Mouse (Mus musculus) liver, embryonic 11.5 days (tissue): ENCODE measurements around the gene Rora. TPM values are rescaled to one million over a fixed set of nuclear protein-coding genes. Genes with fewer than 3 reads are reported as not detected.

ENCODE experiments used
- ATAC-seq: fragments of 200-750 bp; cut with Nextera tagmentation; replicated peaks from 2 replicates; pipeline ENCODE4 v1.8.0; 2017; ENCODE audit warnings: moderate number of reproducible peaks, mild to moderate bottlenecking, moderate TSS enrichment, moderate library complexity; ENCODE audit not compliant: low FRiP score
- DNase-seq: peaks from one replicate; pipeline ENCODE4 v3.0.0-alpha.2; 2017; ENCODE audit warnings: low spot score
- H3K27ac ChIP-seq: fragments of 300-500 bp; sonication (generic); 2 replicates; pipeline ENCODE4 v1.5.1; 2014; ENCODE audit warnings: mild to moderate bottlenecking, low read depth, low read length, control low read depth
- H3K27me3 ChIP-seq: fragments of 300-500 bp; sonication (generic); replicated peaks from 2 replicates; pipeline ENCODE4 v1.6.1; 2014; ENCODE audit warnings: low read length, mixed read lengths; ENCODE audit not compliant: control insufficient read depth, insufficient read depth
- H3K36me3 ChIP-seq: fragments of 300-500 bp; sonication (generic); 2 replicates; pipeline ENCODE4 v1.6.1; 2014; ENCODE audit warnings: mild to moderate bottlenecking, low read length, moderate library complexity, mixed read lengths; ENCODE audit not compliant: control insufficient read depth, insufficient read depth
- H3K4me1 ChIP-seq: fragments of 300-500 bp; sonication (generic); replicated peaks from 2 replicates; pipeline ENCODE4 v1.6.1; 2014; ENCODE audit warnings: low read length, mixed read lengths; ENCODE audit not compliant: control insufficient read depth, insufficient read depth
- H3K4me2 ChIP-seq: fragments of 300-500 bp; sonication (generic); 2 replicates; pipeline ENCODE4 v1.6.1; 2014; ENCODE audit warnings: mild to moderate bottlenecking, control low read depth, moderate library complexity
- H3K4me3 ChIP-seq: fragments of 300-500 bp; sonication (generic); 2 replicates; pipeline ENCODE4 v1.5.1; 2014; ENCODE audit warnings: low read depth, low read length, control low read depth
- H3K9ac ChIP-seq: fragments of 300-500 bp; sonication (generic); 2 replicates; pipeline ENCODE4 v1.6.1; 2014; ENCODE audit warnings: low read depth, low read length, control low read depth
- H3K9me3 ChIP-seq: fragments of 300-500 bp; sonication (generic); 2 replicates; pipeline ENCODE4 v1.6.1; 2016; ENCODE audit warnings: low read length, inconsistent platforms, mixed read lengths; ENCODE audit not compliant: control insufficient read depth
- WGBS: fragments of 180-500 bp; shearing (Covaris S2); extraction: QIAGEN DNeasy Blood & Tissue Kit; methylation state at CpG from one replicate; pipeline ENCODE4 v1.1.7; 2014; 5-methylcytosine and 5-hydroxymethylcytosine counted together
- polyA plus RNA-seq: library from polyadenylated mRNA; unstranded; fragments of >200 nt; fragmentation: Nextera tagmentation; extraction: Ambion mirVana; gene quantifications from 2 replicates; pipeline ENCODE4 v1.2.1, GENCODE M21; 2014

Rora gene
- polyA plus RNA-seq, 1 experiment from 2014 or later, result 4.3 TPM

- ATAC-seq (no peak), DNase-seq (no peak)
- WGBS, result 81% methylated on average over 5 of the region's 5 CpGs
- Histone ChIP-seq H3K4me1 (no peaks in the 10 kb centered on the region), H3K36me3 (no peaks in the 10 kb centered on the region), H3K9ac (no peak overlapping the region), H3K4me3 (no peak overlapping the region), H3K4me2 (no peak overlapping the region), H3K27me3 (no peaks in the 10 kb centered on the region), H3K27ac (no peak overlapping the region), H3K9me3 (no peaks in the 10 kb centered on the region)
These were observed 196.7 kb downstream of the Rora start for GRCm38 (mm10) chr9:68850321-68850720.

DNA sequence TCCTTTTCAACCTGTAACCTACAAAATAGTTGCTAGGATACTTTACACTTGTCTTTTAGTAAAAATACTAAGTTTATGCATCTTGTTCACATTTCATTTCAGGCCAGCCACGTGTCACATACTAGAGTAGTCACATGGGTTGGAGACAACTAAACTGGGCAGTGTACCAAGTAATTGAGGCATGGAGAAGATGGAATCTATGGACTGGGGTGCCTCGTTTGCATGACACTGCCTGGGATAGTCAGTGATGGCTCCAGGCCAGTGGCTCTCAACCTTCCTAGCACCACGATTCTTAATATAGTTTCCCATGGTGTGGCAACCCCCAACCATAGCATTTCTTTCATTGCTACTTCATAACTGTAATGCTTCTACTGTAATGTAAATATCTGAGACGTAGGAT, 198.6 kb downstream of the Rora start:
- no peak overlapping the region for H3K9ac ChIP-seq
- WGBS, result 65% methylated on average over 4 of the region's 4 CpGs
- H3K4me1 ChIP-seq, result no peaks in the 10 kb centered on the region
- H3K4me2 ChIP-seq, result no peak overlapping the region
- no peak overlapping the region for H3K27ac ChIP-seq
- no peak for DNase-seq
- no peaks in the 10 kb centered on the region for H3K36me3 ChIP-seq
- no peaks in the 10 kb centered on the region for H3K27me3 ChIP-seq
- H3K4me3 ChIP-seq, result no peak overlapping the region
- no peaks in the 10 kb centered on the region for H3K9me3 ChIP-seq
- no peak for ATAC-seq

DNA sequence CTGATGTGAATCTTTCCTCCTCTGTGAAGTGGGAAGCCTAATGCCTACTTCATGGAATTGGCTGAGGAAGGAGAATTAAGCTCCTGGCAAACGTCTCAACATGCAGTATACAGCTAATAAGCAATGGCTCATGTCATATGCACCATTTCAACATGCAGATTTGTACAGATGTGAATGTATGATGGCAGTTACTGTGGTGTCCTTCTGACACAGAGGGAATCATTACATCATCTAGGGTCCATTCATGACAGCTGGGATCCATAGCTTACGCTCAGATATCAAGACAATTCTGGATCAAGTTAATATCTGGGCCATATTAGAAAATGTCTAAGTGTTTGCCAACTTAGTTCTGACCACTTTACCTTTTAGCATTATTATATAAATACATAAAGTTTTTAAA, 199.3 kb downstream of the Rora start:
- Histone ChIP-seq H3K4me3 (no peak overlapping the region), H3K4me2 (no peak overlapping the region)
- no peak for DNase-seq

DNA sequence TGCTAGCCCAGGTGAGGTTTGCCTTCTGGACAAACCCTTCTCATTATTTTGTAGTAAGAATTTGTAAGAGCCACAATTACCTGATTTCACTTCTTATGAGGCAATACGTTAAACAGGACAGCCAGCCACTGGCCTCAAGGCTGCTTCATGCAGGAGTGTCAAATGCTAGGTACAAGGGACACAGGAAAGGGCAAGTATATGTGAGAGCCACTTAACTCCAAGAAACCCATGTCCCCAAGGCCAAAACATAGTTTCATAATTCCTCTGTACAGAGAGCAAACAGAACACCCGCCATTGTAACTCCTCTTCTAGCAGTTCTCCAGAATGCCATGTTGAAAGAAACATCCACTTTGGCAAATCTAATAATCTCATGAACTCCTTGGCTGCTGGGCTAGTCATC, 205.9 kb downstream of the Rora start:
- no peak for ATAC-seq
- H3K4me2 ChIP-seq, result no peak overlapping the region
- no peak overlapping the region for H3K4me3 ChIP-seq
- H3K9me3 ChIP-seq, result peaks cover 3% of the 10 kb centered on the region; the same call in 1 of the 2 replicates
- no peaks in the 10 kb centered on the region for H3K4me1 ChIP-seq
- no peaks in the 10 kb centered on the region for H3K36me3 ChIP-seq
- no peaks in the 10 kb centered on the region for H3K27me3 ChIP-seq
- no peak overlapping the region for H3K27ac ChIP-seq
- 80% methylated on average over 2 of the region's 2 CpGs for WGBS
- no peak for DNase-seq
- H3K9ac ChIP-seq, result no peak overlapping the region

More for the DNA sequence above, 199.3 kb downstream of the Rora start:
- WGBS, result 74% methylated on average over 2 of the region's 2 CpGs
- Histone ChIP-seq H3K9ac (no peak overlapping the region), H3K9me3 (no peaks in the 10 kb centered on the region), H3K27me3 (no peaks in the 10 kb centered on the region), H3K4me1 (no peaks in the 10 kb centered on the region), H3K27ac (no peak overlapping the region), H3K36me3 (no peaks in the 10 kb centered on the region)
- ATAC-seq, result no peak

GRCm38 (mm10) chr9:68866317-68866716, 212.7 kb downstream of the Rora start:
- Histone ChIP-seq H3K36me3 (no peaks in the 10 kb centered on the region), H3K27me3 (no peaks in the 10 kb centered on the region), H3K4me3 (no peak overlapping the region), H3K4me1 (no peaks in the 10 kb centered on the region), H3K9me3 (peaks cover 3% of the 10 kb centered on the region; the same call in 1 of the 2 replicates), H3K4me2 (no peak overlapping the region), H3K9ac (no peak overlapping the region), H3K27ac (no peak overlapping the region)
- ATAC-seq, result no peak
- no peak for DNase-seq
- whole genome bisulfite sequencing, result 71% methylated on average over 4 of the region's 4 CpGs

GRCm38 (mm10) chr9:68873838-68874237, 220.3 kb downstream of the Rora start:
- H3K27ac ChIP-seq, result no peak overlapping the region
- H3K4me2 ChIP-seq, result no peak overlapping the region
- 89% methylated on average over 4 of the region's 4 CpGs for WGBS
- H3K27me3 ChIP-seq, result no peaks in the 10 kb centered on the region
- no peaks in the 10 kb centered on the region for H3K9me3 ChIP-seq
- H3K4me3 ChIP-seq, result no peak overlapping the region
- ATAC-seq (no peak), DNase-seq (no peak)
- H3K9ac ChIP-seq, result no peak overlapping the region
- H3K4me1 ChIP-seq, result no peaks in the 10 kb centered on the region
- no peaks in the 10 kb centered on the region for H3K36me3 ChIP-seq

GRCm38 (mm10) chr9:68874544-68874943, 221.0 kb downstream of the Rora start:
- Histone ChIP-seq H3K9me3 (no peaks in the 10 kb centered on the region), H3K27me3 (no peaks in the 10 kb centered on the region), H3K27ac (no peak overlapping the region), H3K9ac (no peak overlapping the region), H3K4me3 (no peak overlapping the region), H3K36me3 (no peaks in the 10 kb centered on the region), H3K4me2 (no peak overlapping the region), H3K4me1 (no peaks in the 10 kb centered on the region)
- DNase-seq, result no peak
- no peak for ATAC-seq
- 83% methylated on average over 2 of the region's 2 CpGs for WGBS

- Histone ChIP-seq H3K4me1 (no peaks in the 10 kb centered on the region), H3K9me3 (no peaks in the 10 kb centered on the region), H3K36me3 (no peaks in the 10 kb centered on the region), H3K27ac (no peak overlapping the region), H3K27me3 (no peaks in the 10 kb centered on the region), H3K4me3 (no peak overlapping the region), H3K9ac (no peak overlapping the region), H3K4me2 (no peak overlapping the region)
- no peak for DNase-seq
- 80% methylated on average over 2 of the region's 2 CpGs for WGBS
- ATAC-seq, result no peak
These were observed 222.2 kb downstream of the Rora start for GRCm38 (mm10) chr9:68875791-68876190.

GRCm38 (mm10) chr9:68876289-68876688, 222.7 kb downstream of the Rora start:
- 62% methylated on average over 2 of the region's 2 CpGs for WGBS
- Histone ChIP-seq H3K27me3 (no peaks in the 10 kb centered on the region), H3K4me3 (no peak overlapping the region), H3K9ac (no peak overlapping the region), H3K4me2 (no peak overlapping the region), H3K4me1 (no peaks in the 10 kb centered on the region), H3K36me3 (no peaks in the 10 kb centered on the region), H3K27ac (no peak overlapping the region), H3K9me3 (no peaks in the 10 kb centered on the region)
- no peak for DNase-seq
- no peak for ATAC-seq
